Mouse (Mus musculus) C2C12 (cell line): ENCODE data around the gene Amot.

Experiments
- CTCF ChIP-seq: IDR thresholded peaks from one replicate; pipeline ENCODE4 v1.5.1; 2011; ENCODE audit not compliant: control insufficient read depth, insufficient read depth, insufficient read length
- FOSL1 ChIP-seq: IDR thresholded peaks from one replicate; pipeline ENCODE4 v1.8.0; 2011; ENCODE audit warnings: mild to moderate bottlenecking, low read length; ENCODE audit not compliant: poor library complexity, insufficient read depth, severe bottlenecking
- MAX ChIP-seq: IDR thresholded peaks from one replicate; pipeline ENCODE4 v1.6.1; 2011; ENCODE audit warnings: mild to moderate bottlenecking, control low read depth
- MYOD1 ChIP-seq: IDR thresholded peaks from one replicate; pipeline ENCODE4 v1.6.1; 2011; ENCODE audit warnings: low read depth; ENCODE audit not compliant: control insufficient read depth, insufficient read length
- USF1 ChIP-seq: IDR thresholded peaks from one replicate; pipeline ENCODE4 v1.6.1; 2011; ENCODE audit warnings: low read depth, mild to moderate bottlenecking, control low read depth, moderate library complexity

- TF ChIP-seq CTCF (no peak), MAX (no peak), MYOD1 (no peak), USF1 (no peak), FOSL1 (no peak)
Measured at GRCm38 (mm10) chrX:145455629-145456028, 49.4 kb downstream of the Amot start.
